Mouse (Mus musculus) gastrocnemius, postnatal 4 days (tissue): ENCODE results near the gene Rspry1. TPM values are rescaled to one million over a fixed set of nuclear protein-coding genes. Genes with fewer than 3 reads are reported as not detected.
A peak's percentile ranks its signal among the peaks of the same experiment; 100 is the strongest.

ENCODE experiments used
- DNase-seq, 2 experiments: peaks; one replicate each; pipeline ENCODE4 v3.0.0; 2021 to 2022; ENCODE audit warnings: low spot score in 2 of 2, mixed read lengths in 2 of 2
- total RNA-seq, 2 experiments: library from RNA; stranded (reverse); gene quantifications; 2 replicates each; pipeline ENCODE4 v1.2.3; 2021

The Rspry1 gene
- total RNA-seq, 2 experiments from 2014 or later: 20.2 to 22.7 TPM

DNA sequence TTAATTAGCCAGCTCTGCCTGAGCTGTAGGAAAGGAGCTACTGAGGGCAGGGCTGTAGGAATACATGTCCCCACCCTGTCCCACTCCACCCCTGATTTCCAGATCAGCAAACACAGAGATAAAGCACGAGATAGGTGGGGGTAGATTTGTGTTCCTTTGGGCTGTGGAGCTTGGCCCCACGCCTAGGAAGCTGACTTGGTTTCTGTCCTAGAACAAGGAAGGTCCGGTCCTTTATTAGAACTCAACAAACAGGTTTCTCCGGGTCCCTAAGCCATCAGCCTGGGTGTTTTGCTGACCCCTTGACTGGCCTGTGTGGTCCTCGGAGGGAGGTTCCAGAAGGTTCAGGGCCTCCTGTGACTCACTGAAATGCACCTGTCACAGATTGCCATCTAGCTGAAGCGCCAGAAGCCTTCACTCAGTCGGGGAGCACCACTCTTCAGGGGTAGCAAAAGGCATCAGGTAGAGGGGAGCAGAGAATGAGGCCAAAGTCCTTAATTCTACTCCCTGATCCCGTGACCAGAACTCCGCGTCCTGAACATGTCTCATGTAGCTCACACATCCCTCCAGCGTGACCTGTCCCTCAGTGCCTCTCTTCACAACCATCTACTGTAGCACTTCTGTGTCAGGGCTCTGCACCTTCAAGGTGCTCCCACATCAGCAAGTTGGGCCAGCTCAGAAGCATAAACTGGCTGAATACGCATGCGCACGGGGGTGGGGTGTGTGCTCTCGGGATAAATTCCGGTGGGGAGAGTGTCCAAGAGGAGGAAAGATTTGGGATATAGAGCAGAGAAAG lies 81.2 kb downstream of the Rspry1 start:
- no peak for DNase-seq

DNA sequence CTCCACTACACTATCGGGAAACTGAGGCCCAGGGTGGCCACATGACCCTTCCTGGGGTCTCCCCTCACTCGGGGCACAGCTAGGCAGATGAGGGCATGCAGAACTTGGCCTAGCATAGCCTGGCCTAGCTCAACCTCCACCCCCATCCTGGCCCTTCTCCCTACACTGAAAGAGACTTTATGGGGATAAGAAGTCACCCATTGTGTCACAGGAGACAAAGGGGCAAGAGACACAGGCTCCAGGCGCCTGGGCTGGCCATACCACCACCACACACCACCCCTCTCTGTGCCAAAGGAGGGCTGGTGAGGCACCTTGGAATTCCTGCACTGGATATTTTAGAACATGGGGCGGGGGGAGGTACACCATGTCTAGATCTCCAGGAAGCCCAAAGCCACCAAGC lies 82.5 kb downstream of the Rspry1 start:
- DNase-seq: no peak

DNA sequence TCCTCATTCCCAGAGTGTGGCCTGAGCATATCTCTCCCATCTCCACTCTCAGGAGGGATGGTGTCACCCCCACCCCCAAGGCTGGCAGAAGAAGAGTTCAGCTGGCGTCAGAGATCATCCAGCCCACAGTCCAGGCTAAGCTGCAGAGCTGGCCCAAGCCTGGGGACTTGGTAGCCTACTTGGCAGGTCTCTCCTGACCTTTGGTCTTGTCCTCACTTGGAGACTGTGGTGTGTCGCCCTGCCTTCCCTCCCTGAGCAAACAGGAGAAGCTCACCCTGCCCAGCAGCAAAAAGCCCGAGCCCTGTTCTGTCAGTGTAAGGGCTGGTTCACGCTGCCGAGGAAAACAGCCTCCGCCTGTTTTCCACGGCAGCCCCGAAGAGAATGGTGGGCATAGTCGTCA lies 84.2 kb downstream of the Rspry1 start:
- DNase-seq: no peak

DNA sequence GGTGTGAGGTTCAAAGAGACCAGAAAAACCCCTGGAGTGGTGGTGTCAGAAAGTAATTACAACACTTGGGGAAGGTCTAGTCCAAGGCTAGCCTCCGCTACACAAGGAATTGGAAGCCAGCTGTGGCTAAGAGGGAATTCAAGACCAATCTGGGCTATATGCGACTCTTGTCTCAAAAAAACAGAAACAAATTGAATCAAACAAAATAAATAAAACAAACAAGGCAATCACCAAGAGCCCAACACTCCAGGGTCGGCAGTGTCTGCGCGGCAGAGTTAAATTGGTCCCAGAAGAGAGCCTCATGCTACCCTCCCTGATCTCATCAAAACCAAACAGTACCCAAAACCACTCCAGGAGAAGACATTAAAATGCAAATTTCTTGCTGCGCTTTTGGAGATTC lies 93.0 kb downstream of the Rspry1 start:
- DNase-seq: no peak

DNA sequence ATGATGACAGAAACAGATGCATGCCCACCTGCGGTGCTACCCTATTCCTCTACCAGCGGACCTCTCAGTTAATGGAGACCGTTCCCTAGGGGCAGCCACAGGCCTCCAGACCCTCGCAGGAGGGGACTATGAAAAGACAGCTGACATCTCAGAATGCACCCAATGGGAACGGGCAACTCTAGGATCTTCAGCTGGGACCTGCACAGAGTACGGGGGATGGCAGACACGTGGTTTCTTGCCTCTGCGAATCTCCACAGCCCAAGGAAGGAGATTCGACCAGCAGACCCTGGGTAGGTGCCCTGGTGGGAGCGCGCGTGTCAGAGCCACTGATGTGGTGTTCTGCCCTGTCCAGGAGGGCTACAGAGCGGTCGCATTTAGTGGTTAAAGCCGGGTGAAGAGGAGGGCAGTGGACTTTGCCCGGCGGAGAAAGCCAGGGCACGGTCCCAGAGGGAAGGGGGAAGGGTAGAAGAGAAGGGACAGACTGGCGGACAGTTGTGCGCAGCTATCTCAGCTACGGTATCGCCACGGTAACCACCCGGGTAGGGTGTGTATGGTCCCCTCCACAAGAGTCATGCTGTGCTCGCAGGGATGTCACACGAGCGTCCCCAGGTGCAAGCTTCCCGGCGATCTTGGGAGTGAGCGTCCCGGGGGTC lies 93.7 kb downstream of the Rspry1 start:
- no peak for DNase-seq

DNA sequence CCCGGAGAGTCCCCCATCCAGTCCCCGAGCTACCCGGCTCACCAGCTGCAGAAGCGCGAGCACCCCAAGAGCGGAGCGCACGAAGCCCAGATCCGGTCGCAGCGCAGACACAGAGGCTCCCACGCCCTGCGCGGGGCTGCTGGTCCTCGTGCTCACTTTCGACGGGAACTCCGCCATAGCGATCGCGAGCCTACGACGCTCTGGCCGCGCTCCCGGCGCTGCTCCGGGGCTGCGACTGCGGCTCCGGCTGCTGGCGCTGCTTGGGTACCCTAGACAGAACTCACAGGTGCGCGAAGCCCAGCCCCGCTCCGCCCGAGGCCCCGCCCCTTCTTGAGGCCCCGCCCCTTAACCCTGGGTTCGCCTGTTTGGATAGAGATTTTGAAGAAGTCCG lies 94.3 kb downstream of the Rspry1 start, which contains the start of gene Pllp:
Pllp (minus strand) TSS at position 285 of the 391 bp plus-strand sequence.
- DNase-seq: no peak

DNA sequence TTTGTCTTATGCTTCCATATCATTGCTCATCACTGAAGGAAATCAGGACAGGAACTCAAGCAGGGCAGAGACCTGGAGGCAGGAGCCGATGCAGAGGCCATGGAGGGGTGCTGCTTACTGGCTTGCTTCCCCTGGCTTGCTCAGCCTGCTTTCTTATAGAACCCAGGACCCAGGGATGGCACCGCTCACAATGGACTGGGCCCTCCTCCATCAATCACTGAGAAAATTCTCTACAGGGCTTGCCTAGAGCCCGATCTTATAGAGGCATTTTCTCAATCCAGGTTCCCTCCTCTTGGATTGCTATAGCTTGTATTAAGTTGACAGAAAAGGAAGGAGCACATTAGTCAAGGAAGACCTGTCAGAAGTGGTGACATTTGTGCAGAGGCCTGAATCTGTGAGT lies 94.8 kb downstream of the Rspry1 start:
- DNase-seq: no peak

DNA sequence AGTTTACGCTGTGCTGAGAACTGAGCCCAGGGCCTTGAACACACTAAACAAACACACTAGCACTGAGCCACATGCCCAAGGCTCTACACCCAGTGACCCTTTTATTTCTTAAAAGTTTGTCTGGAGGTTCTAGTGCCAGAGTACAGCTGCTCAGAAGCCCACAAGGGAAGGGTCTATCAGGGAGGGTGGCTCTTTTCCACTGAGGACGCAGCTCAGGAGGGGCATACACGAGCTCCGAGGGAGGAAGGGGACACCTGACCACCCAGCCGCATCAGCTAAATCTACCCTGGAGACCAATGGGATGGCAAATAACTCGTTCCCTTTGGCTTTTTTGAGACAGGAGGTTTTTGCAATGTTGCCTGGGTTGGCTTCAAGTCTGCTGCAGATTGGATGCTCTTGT lies 96.2 kb downstream of the Rspry1 start:
- DNase-seq: no peak

DNA sequence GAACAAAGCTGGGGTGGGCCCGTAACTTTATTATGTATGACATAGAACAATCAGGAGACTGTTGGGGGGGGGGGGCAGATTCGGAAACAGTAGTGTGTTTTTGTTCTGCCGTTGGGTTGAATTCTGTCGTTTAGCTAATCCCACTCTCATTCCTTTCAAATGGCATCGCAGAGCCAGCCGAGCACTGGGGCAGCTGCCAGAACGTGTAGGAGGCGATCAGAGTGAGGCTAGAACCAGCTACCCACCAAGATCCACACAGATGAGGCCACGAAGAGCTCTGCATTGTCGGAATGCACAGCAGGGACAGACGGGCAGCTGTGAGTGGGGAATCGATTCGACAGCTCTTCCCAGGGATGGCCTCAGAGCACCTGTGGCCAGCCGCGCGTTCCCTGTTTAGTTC lies 97.6 kb downstream of the Rspry1 start:
- DNase-seq: no peak

DNA sequence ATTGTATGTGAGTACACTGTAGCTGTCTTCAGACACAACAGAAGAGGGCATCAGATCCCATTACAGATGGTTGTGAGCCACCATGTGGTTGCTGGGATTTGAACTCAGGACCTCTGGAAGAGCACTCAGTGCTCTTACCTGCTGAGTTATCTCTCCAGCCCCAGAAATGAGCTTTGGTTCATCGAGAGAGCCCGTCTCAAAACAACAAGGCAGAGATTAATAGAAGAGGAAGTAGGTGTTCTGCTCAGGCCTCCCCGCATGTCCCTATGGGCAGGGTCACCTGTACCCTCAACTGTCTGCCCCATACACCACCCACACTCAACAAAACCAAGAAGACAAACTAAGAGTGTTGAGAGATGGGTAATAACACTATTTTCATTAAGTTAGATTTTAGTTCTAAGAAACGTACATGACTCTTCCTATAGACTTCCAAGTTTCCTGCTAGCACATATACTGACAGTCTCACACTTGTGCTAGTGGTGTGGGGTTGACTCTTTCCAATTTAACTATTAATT lies 98.7 kb downstream of the Rspry1 start:
- DNase-seq: no peak

DNA sequence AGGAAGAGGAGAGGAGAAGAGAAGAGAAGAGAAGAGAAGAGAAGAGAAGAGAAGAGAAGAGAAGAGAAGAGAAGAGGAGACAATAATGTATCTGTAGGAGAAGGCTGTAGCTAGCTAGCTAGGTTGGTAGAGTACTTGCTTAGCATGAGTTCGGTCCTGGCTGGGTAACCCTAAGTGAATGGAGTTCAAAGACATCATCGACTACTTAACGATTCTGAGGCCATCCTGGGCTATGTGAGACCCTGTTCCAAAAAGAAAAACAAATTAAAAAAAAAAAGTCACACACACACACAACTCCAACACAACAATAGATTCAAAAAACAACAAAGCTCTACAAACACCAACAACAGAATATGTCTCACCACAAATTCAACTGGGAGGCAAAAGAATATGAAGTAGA lies 100.4 kb downstream of the Rspry1 start:
- no peak for DNase-seq

DNA sequence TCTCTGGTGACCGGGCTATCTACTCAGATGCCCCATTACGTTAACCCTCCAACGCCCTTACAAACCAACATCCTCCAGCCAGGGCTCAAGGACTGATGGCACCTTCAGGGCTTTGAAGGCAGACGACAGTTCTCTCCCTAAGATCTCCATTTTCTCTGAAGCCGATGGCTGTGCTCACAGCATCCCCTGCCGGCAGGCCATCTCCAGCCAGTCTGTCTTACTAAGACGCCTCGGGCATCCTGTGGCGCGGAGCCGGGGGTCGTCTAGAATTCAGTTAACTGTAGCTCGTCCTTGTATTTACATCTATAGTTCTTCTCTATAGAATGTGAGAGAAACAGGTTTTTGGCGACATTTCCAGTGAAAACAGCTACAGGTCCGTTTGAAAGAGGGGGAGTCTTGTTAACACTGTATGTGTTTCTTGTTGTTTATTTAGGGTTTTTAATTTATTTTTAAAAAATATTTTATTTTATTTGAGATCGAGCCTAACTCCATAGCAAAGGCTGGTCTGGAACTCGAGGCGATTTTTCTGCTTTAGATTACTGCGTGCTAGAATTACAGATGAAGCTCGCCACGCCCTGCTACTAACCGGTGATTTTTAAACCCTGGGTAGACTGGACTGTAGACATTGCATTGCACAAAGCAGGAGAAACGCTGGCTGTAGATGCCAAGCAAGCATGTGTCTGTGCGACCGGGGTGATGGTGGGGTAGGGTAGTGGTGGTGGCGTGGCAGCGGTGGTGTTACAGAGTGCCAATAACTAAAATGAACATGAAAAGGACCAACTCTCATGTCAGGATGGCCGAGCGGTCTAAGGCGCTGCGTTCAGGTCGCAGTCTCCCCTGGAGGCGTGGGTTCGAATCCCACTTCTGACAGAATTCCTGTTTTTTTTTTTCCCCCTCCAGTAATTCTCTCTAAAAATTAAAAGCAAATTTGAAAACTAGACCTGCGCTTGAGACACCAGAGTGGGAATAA lies 101.4 kb downstream of the Rspry1 start:
- peak in 1 of 2 experiments; percentile 78 for DNase-seq

DNA sequence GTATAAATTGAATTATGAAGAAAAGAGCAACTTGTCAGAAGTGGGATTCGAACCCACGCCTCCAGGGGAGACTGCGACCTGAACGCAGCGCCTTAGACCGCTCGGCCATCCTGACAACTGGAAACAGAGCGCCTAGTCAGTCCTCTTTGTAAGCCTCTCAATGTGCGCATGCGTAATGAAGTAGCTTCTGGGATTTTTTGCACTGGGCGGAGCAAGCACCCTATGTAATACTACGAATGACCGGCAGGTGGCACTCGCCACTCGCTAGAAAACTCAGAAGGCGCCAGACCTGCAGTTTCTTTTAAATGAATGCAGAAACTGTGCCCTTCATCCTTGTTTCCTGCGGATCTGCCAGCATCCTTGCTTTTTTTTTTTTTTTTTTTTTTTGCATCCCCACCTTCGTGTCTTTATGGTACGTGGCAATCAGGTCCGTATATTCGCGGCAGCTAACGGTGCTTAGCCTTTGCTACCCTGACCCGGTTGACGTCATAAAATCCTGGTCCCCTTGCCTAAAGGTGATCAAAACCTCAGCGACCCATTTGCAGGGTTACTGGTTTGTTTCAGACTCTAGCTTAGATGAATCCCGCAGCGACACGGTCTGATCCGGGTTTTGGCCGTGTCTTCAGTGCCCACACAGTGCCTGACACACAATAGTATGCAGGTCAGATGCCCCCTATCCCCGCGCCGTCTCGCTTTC lies 102.4 kb downstream of the Rspry1 start:
- peak; percentile 88 to 94 for DNase-seq

DNA sequence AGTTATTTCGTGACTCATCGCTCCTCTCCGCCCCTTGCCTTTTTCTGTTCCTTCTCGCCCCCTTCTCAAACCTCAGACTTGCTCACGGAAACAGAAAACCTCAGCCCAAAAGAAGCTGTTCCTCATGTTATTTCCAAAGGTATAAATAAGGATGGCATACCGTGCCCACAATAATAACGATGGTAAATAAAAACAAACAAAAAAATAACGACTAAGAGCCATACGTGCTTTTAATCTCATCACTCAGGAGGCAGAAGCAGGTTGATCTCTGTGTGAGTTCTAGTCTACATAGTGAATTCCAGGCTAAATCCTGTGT lies 102.9 kb downstream of the Rspry1 start:
- no peak for DNase-seq

DNA sequence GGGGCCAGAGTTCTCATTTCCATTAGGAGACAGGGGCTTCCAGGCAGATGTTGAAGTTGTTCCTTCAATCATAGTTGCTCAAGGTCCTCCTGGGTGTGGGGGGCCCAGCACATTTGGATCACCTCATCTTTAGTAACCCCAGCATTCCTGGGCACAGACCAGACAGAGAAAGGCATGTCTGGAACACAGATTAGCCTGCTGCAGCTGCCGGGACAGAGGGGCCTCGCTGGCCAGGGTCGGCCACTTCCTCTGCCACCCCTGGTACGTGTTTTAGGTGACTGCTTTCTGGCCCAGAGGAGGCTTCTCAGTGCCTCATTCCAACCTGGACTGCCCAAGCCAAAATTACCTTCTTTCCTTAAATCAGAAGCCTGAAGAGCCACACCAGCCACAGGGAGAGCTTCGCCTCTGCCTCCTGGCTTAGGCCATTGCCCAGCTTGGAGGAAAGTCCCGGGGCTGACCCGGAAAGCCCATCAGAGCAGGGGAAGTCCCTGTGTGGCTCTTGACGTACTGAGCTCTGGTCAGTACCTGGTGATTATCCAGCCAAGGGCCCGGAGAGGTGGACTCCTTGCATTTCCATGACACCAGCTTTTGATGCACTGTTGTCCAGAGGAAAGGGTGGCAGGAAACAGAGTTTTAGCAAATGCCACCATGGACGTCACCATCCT lies 104.0 kb downstream of the Rspry1 start:
- no peak for DNase-seq

DNA sequence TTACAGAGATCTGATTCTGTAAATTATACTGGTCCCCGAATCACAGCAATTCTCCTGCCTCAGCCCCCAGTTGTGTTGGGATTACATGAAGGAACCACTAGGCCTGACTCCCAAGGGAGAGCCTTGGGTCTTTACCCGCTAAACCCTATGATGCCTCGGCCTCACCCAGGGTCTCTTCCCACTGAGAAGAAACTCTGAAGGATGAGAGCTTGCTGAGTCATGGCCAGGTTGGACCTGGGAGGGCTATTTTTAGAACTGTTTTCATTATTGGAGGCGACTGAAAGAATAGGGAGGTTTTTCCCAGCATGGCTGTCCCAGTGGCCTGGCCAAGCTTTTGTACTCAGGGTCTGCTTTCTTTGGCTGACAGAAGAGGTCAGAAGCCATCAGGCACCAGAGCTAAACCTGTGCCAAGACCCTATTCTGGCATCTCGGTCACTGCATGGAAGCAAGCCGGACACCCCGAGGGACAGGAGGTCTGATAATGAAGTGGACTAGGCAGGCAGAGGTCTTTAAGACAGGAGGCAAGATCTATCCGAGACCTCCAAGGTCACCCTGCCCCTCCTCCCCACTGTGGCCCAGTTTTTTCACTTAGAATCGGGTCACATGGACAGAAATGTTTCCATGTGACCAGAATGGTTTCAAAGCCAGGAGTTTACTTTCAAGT lies 105.1 kb downstream of the Rspry1 start:
- DNase-seq: no peak
